Mouse (Mus musculus) embryonic facial prominence, embryonic 13.5 days (tissue): ENCODE results near the gene Frmd4a. TPM values are rescaled to one million over a fixed set of nuclear protein-coding genes. Genes with fewer than 3 reads are reported as not detected.
"Not testable (repeated sequence)": the region's sequence is repeated elsewhere in the genome, so short reads cannot be mapped to it uniquely, and the experiment has no call there.

Experiments
- ATAC-seq: fragments of 200-750 bp; cut with Nextera tagmentation; 2 replicates; pipeline ENCODE4 v1.8.0; 2017; ENCODE audit warnings: low read depth; ENCODE audit not compliant: insufficient number of reproducible peaks, insufficient read depth, low FRiP score, low TSS enrichment
- H3K27ac ChIP-seq: fragments of 300-500 bp; sonication (generic); 2 replicates; pipeline ENCODE4 v1.5.1; 2015; ENCODE audit warnings: moderate library complexity, mild to moderate bottlenecking, inconsistent platforms
- H3K27me3 ChIP-seq: fragments of 300-500 bp; sonication (generic); 2 replicates; pipeline ENCODE4 v1.6.1; 2015; ENCODE audit warnings: mild to moderate bottlenecking, inconsistent platforms
- H3K36me3 ChIP-seq: fragments of 300-500 bp; sonication (generic); 2 replicates; pipeline ENCODE4 v1.6.1; 2015; ENCODE audit warnings: mild to moderate bottlenecking, inconsistent platforms
- H3K4me1 ChIP-seq: fragments of 300-500 bp; sonication (generic); 2 replicates; pipeline ENCODE4 v1.6.1; 2015; ENCODE audit warnings: inconsistent platforms
- H3K4me2 ChIP-seq: fragments of 300-500 bp; sonication (generic); 2 replicates; pipeline ENCODE4 v1.6.1; 2015; ENCODE audit warnings: moderate library complexity, mild to moderate bottlenecking, inconsistent platforms
- H3K4me3 ChIP-seq: fragments of 300-500 bp; sonication (generic); 2 replicates; pipeline ENCODE4 v1.5.1; 2015; ENCODE audit warnings: mild to moderate bottlenecking, inconsistent platforms
- H3K9ac ChIP-seq: fragments of 300-500 bp; sonication (generic); 2 replicates; pipeline ENCODE4 v1.6.1; 2015; ENCODE audit warnings: mild to moderate bottlenecking, inconsistent platforms
- H3K9me3 ChIP-seq: fragments of 300-500 bp; sonication (generic); 2 replicates; pipeline ENCODE4 v1.6.1; 2016; ENCODE audit warnings: inconsistent platforms
- WGBS: fragments of 180-500 bp; shearing (Covaris S2); methylation state at CpG from one replicate; pipeline ENCODE4 v1.1.7; 2015; ENCODE audit warnings: mixed read lengths; 5-methylcytosine and 5-hydroxymethylcytosine counted together
- polyA plus RNA-seq: library from polyadenylated mRNA; unstranded; fragments of >200 nt; fragmentation: Nextera tagmentation; extraction: Ambion mirVana; gene quantifications from 2 replicates; pipeline ENCODE4 v1.2.1, GENCODE M21; 2015

Frmd4a gene
- polyA plus RNA-seq, 1 experiment from 2014 or later: 50.8 TPM

- no peak overlapping the region for H3K9ac ChIP-seq
- H3K4me2 ChIP-seq: 0 out of 2 replicates have a peak overlapping the region, but pooled peaks have one; percentile 77
- peaks cover 69% of the 10 kb centered on the region for H3K4me1 ChIP-seq
- H3K27ac ChIP-seq: peak overlapping the region; percentile 97
- WGBS: 33% methylated on average over 10 of the region's 10 CpGs
- peaks cover 12% of the 10 kb centered on the region for H3K36me3 ChIP-seq
- no peak overlapping the region for H3K4me3 ChIP-seq
- H3K9me3 ChIP-seq: no peaks in the 10 kb centered on the region
- ATAC-seq: no peak
- H3K27me3 ChIP-seq: no peaks in the 10 kb centered on the region
These were observed 538.7 kb downstream of the Frmd4a start for GRCm38 (mm10) chr2:4556188-4556587.

GRCm38 (mm10) chr2:4557028-4557427 lies 539.5 kb downstream of the Frmd4a start:
- no peak for ATAC-seq
- H3K27me3 ChIP-seq: no peaks in the 10 kb centered on the region
- no peak overlapping the region for H3K4me3 ChIP-seq
- 0 out of 2 replicates have a peak, but pooled peaks cover 6% of the 10 kb centered on the region for H3K36me3 ChIP-seq
- peaks cover 70% of the 10 kb centered on the region for H3K4me1 ChIP-seq
- WGBS: 13% methylated on average over 4 of the region's 4 CpGs
- H3K9ac ChIP-seq: 0 out of 2 replicates have a peak overlapping the region, but pooled peaks have one; percentile 27
- peak overlapping the region; percentile 77 for H3K4me2 ChIP-seq
- H3K9me3 ChIP-seq: no peaks in the 10 kb centered on the region
- peak overlapping the region; percentile 97 for H3K27ac ChIP-seq

- 11% methylated on average over 4 of the region's 4 CpGs for WGBS
- peak overlapping the region; percentile 77 for H3K4me2 ChIP-seq
These were observed 539.9 kb downstream of the Frmd4a start for GRCm38 (mm10) chr2:4557466-4557865.

GRCm38 (mm10) chr2:4558651-4559203 lies 541.2 kb downstream of the Frmd4a start:
- no peak for ATAC-seq
- H3K36me3 ChIP-seq: 0 out of 2 replicates have a peak, but pooled peaks cover 2% of the 10 kb centered on the region
- peak overlapping the region; percentile 52 for H3K4me3 ChIP-seq
- H3K27me3 ChIP-seq: no peaks in the 10 kb centered on the region
- H3K27ac ChIP-seq: peak overlapping the region; percentile 97
- no peaks in the 10 kb centered on the region for H3K9me3 ChIP-seq
- WGBS: 15% methylated on average over 8 of the region's 8 CpGs
- peak overlapping the region; percentile 74 for H3K9ac ChIP-seq
- peak overlapping the region; percentile 77 for H3K4me2 ChIP-seq
- peaks cover 83% of the 10 kb centered on the region for H3K4me1 ChIP-seq

More at GRCm38 (mm10) chr2:4557466-4557865, 539.9 kb downstream of the Frmd4a start:
- H3K27me3 ChIP-seq: no peaks in the 10 kb centered on the region
- H3K4me1 ChIP-seq: peaks cover 75% of the 10 kb centered on the region
- 0 out of 2 replicates have a peak, but pooled peaks cover 6% of the 10 kb centered on the region for H3K36me3 ChIP-seq
- no peak overlapping the region for H3K4me3 ChIP-seq
- H3K27ac ChIP-seq: peak overlapping the region; percentile 97
- no peak overlapping the region for H3K9ac ChIP-seq
- peak; percentile 72 for ATAC-seq
- H3K9me3 ChIP-seq: no peaks in the 10 kb centered on the region

GRCm38 (mm10) chr2:4559211-4559882 lies 541.8 kb downstream of the Frmd4a start:
- under 1% methylated on average over 27 of the region's 27 CpGs for WGBS
- Histone ChIP-seq H3K4me3 (peak overlapping the region; percentile 52), H3K9me3 (no peaks in the 10 kb centered on the region), H3K9ac (peak overlapping the region; percentile 74), H3K4me2 (peak overlapping the region; percentile 77), H3K27ac (peak overlapping the region; percentile 97), H3K27me3 (no peaks in the 10 kb centered on the region), H3K4me1 (peaks cover 88% of the 10 kb centered on the region), H3K36me3 (0 out of 2 replicates have a peak, but pooled peaks cover 3% of the 10 kb centered on the region)
- ATAC-seq: peak; percentile 79

GRCm38 (mm10) chr2:4559883-4560247 lies 542.3 kb downstream of the Frmd4a start:
- no peak for ATAC-seq
- peaks cover 93% of the 10 kb centered on the region for H3K4me1 ChIP-seq
- H3K27me3 ChIP-seq: no peaks in the 10 kb centered on the region
- H3K27ac ChIP-seq: peak overlapping the region; percentile 97
- 1% methylated on average over 8 of the region's 8 CpGs for WGBS
- no peaks in the 10 kb centered on the region for H3K9me3 ChIP-seq
- H3K36me3 ChIP-seq: peaks cover 6% of the 10 kb centered on the region; the same call in 1 of the 2 replicates
- peak overlapping the region; percentile 74 for H3K9ac ChIP-seq
- peak overlapping the region; percentile 52 for H3K4me3 ChIP-seq
- H3K4me2 ChIP-seq: peak overlapping the region; percentile 77

GRCm38 (mm10) chr2:4560516-4560915 lies 543.0 kb downstream of the Frmd4a start:
- H3K27me3 ChIP-seq, H3K9me3 ChIP-seq, ATAC-seq: not testable (repeated sequence)
- peak overlapping the region; percentile 52 for H3K4me3 ChIP-seq
- H3K4me2 ChIP-seq: peak overlapping the region; percentile 77
- H3K4me1 ChIP-seq: peaks cover 90% of the 10 kb centered on the region
- H3K27ac ChIP-seq: peak overlapping the region; percentile 97
- peaks cover 12% of the 10 kb centered on the region; the same call in 1 of the 2 replicates for H3K36me3 ChIP-seq
- WGBS: 8% methylated on average over 2 of the region's 2 CpGs
- H3K9ac ChIP-seq: peak overlapping the region; percentile 74

- WGBS: 19% methylated on average over 5 of the region's 5 CpGs
- Histone ChIP-seq H3K4me1 (peaks cover 86% of the 10 kb centered on the region), H3K27ac (peak overlapping the region; percentile 97), H3K4me2 (peak overlapping the region; percentile 77), H3K36me3 (peaks cover 19% of the 10 kb centered on the region), H3K4me3 (peak overlapping the region; percentile 52), H3K9ac (peak overlapping the region; percentile 74), H3K27me3 (no peaks in the 10 kb centered on the region), H3K9me3 (no peaks in the 10 kb centered on the region)
- ATAC-seq: no peak
These were observed 543.7 kb downstream of the Frmd4a start for GRCm38 (mm10) chr2:4561196-4561595.

- Histone ChIP-seq H3K4me2 (peak overlapping the region; percentile 77), H3K4me3 (peak overlapping the region; percentile 52), H3K4me1 (peaks cover 80% of the 10 kb centered on the region), H3K36me3 (peaks cover 31% of the 10 kb centered on the region), H3K9me3 (no peaks in the 10 kb centered on the region), H3K27ac (peak overlapping the region; percentile 68; the same call in 1 of the 2 replicates), H3K9ac (no peak overlapping the region), H3K27me3 (no peaks in the 10 kb centered on the region)
- WGBS: 56% methylated on average over 3 of the region's 3 CpGs
- ATAC-seq: no peak
These were observed 544.9 kb downstream of the Frmd4a start for GRCm38 (mm10) chr2:4562373-4562772.

GRCm38 (mm10) chr2:4562826-4563225 lies 545.3 kb downstream of the Frmd4a start:
- peak overlapping the region; percentile 77 for H3K4me2 ChIP-seq
- 45% methylated on average over 5 of the region's 5 CpGs for WGBS
- H3K27me3 ChIP-seq: no peaks in the 10 kb centered on the region
- ATAC-seq: no peak
- H3K9me3 ChIP-seq: no peaks in the 10 kb centered on the region
- H3K9ac ChIP-seq: no peak overlapping the region
- H3K4me1 ChIP-seq: peaks cover 76% of the 10 kb centered on the region
- H3K36me3 ChIP-seq: peaks cover 35% of the 10 kb centered on the region
- peak overlapping the region; percentile 52 for H3K4me3 ChIP-seq
- peak overlapping the region; percentile 68 for H3K27ac ChIP-seq

- Histone ChIP-seq H3K27ac (no peak overlapping the region), H3K4me1 (peaks cover 71% of the 10 kb centered on the region), H3K27me3 (no peaks in the 10 kb centered on the region), H3K4me2 (peak overlapping the region; percentile 77), H3K4me3 (peak overlapping the region; percentile 52), H3K9me3 (no peaks in the 10 kb centered on the region), H3K36me3 (peaks cover 39% of the 10 kb centered on the region), H3K9ac (no peak overlapping the region)
- WGBS: 20% methylated on average over 1 of the region's 1 CpGs
- no peak for ATAC-seq
These were observed 545.8 kb downstream of the Frmd4a start for GRCm38 (mm10) chr2:4563322-4563721.
